Mouse (Mus musculus) liver, embryonic 14.5 days (tissue): ENCODE results near the gene D10Wsu102e.

Source experiments
- CTCF ChIP-seq: IDR thresholded peaks from 2 replicates; pipeline ENCODE4 v1.5.1; 2016; ENCODE audit warnings: antibody characterized with exemption, low read depth, control low read depth
- EP300 ChIP-seq: IDR thresholded peaks from 2 replicates; pipeline ENCODE4 v1.6.1; 2016; ENCODE audit warnings: antibody characterized with exemption, low read depth

GRCm38 (mm10) chr10:83356416-83356815 is 3.6 kb upstream of the D10Wsu102e start:
- TF ChIP-seq CTCF = no peak
- no peak for TF ChIP-seq EP300
